Mouse (Mus musculus): ENCODE measurements at regions not wholly inside any gene's neighbourhood (a gene's known extent, or its start where the extent isn't known, plus 50 kb on each side); places are given as distances from the start of the nearest gene placed in this dataset.

GRCm38 (mm10) chr13:97617511-97618189, 142.8 kb downstream of the Gm10260 start:
- in situ Hi-C loops (cut with MboI, MseI): no loop called here

DNA sequence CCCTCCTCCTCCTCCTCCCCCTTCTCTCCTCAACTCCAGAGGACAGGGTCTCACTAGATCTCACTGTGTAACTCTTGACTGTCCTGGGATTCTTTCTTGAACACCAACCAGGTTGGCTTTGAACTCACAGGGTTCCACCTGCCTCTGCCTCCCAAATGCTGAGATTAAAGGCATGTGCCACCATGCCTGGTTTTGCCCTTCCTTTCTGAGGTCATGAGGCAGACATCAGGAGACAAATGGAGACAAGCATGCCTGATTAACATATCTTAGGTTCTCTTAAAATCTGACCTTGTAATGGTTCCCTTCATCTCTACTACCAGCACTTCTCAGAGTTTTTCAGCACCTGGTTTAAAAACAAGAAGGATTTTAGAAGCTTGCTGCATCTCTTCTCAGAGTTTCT, 143.5 kb downstream of the Gm10260 start:
- in situ Hi-C loops (cut with MboI, MseI): no loop called here

GRCm38 (mm10) chr13:97607221-97607723, 153.2 kb downstream of the Gm10260 start:
- in situ Hi-C loops (cut with MboI, MseI): loop anchor here in 1 of 2 experiments (10.0 kb wide), 1 partner anchor 338 kb away; no protein-coding TSS in a partner anchor

DNA sequence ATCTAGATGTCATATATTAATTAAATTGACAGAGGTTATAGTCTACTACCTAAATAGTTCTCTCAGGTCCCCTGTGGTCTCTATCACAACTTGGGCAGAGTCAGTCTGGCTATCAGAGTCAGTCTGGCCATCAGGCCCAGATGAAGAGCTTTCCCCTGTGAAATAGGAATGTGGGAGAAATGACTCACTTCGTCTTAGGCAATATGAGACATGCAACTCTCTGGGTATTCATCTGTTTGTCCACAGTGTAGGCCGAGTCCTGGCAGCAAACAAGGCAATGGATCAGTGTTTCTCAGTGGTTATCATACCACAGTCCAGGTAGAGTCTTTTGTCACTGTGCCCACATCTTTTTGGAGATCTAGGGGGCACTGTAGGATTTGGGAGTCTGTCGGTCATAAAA, 156.0 kb downstream of the Gm10260 start:
- in situ Hi-C loops (cut with MboI, MseI): loop anchor here in 1 of 2 experiments (10.0 kb wide), 1 partner anchor 340 kb away; no protein-coding TSS in a partner anchor

- in situ Hi-C loops (cut with MboI, MseI): loop anchor here in 1 of 2 experiments (10.0 kb wide), 1 partner anchor 344 kb away; no protein-coding TSS in a partner anchor
Measured at GRCm38 (mm10) chr13:97601135-97601730, 159.2 kb downstream of the Gm10260 start.

GRCm38 (mm10) chr13:97600136-97600535, 160.3 kb downstream of the Gm10260 start:
- in situ Hi-C loops (cut with MboI, MseI): loop anchor here in 1 of 2 experiments (10.0 kb wide), 1 partner anchor 345 kb away; no protein-coding TSS in a partner anchor

GRCm38 (mm10) chr13:97598507-97599431, 161.7 kb downstream of the Gm10260 start:
- in situ Hi-C loops (cut with MboI, MseI): no loop called here

DNA sequence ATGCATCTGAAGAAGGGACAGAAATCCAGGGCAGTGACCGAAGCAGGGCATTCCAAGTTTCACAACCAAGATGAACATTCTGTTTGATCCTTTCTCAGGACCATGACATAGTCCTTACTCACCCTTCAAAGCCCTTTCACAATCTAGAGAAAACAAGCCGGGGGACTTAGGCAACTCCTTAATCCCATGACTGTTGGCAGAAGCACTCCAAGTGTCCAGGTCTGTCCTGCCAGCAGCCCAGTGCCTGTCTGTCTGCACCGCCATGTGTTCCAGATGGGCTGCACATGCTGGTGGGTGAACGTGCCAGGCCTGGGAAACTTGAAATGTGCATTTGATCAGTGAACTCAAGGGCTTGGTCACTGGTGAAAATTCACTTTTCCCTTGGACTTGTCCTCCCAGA, 165.6 kb downstream of the Gm10260 start:
- in situ Hi-C loops (cut with MboI, MseI): loop anchor here in 1 of 2 experiments (5.0 kb wide), 1 partner anchor 363 kb away; no protein-coding TSS in a partner anchor

DNA sequence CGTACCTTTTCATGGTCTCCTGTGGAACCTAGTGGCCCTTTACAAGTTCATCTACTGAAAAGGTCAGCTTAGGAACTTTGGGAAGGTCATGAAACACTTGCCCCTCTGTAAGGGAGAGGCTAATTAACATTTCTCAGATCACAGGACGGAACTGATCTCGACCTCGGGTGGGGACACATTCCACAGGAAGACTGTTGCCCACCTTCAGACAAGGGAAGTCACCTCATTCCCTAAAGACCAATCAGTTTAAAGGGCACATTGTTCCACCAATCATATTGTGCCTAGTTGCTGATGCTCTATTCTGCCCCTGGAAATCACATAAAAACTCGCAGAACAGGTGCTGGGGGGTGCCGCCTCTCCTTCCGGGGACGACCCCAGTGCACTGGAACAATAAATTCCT, 170.8 kb downstream of the Gm10260 start:
- in situ Hi-C loops (cut with MboI, MseI): loop anchor here (5.0 kb wide), 1 partner anchor 357 kb away; no protein-coding TSS in a partner anchor

DNA sequence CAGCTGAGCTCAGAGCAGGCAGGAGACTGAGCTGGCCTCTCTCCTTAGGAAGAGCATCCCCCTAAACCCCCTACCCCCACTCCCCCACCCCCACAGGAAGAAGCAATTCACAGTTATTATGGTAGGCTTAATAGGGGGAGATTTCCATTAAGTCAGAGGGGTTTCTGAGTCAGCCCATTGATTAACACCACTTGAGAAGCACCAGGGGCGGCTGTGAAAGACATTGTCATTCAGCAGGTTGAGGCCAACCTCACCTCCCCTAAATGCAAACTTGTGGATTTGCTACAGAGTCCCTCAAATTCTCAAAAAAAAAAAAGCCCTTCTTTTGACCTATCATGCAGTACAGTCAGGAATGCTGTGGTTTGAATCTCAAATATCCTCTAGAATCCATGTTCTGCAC, 172.3 kb downstream of the Gm10260 start:
- in situ Hi-C loops (cut with MboI, MseI): loop anchor here in 1 of 2 experiments (5.0 kb wide), 1 partner anchor 356 kb away; no protein-coding TSS in a partner anchor

- in situ Hi-C loops (cut with MboI, MseI): loop anchor here in 1 of 2 experiments (5.0 kb wide), 1 partner anchor 355 kb away; no protein-coding TSS in a partner anchor
Measured at GRCm38 (mm10) chr13:97587088-97587487, 173.3 kb downstream of the Gm10260 start.

GRCm38 (mm10) chr13:97584045-97584444, 176.4 kb downstream of the Gm10260 start:
- in situ Hi-C loops (cut with MboI, MseI): no loop called here

DNA sequence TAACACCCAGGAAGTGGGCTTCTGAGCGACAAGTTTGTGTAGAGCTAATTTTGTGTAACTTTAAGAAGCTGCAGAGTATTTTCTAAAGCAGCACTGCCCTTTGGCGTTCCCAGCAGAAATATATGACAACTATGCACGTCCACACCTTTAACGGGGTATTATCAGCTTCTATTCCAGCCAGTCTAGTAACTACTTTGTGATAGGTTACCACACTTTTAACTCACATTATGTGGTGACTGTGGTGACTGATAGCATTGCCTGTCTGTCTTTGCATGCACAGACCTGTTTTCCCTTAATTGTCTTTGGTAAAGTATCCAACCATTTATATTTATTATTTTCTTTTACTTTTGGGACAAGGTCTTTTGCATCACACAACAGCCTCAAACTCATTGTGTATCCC, 179.1 kb downstream of the Gm10260 start:
- in situ Hi-C loops (cut with MboI, MseI): no loop called here

DNA sequence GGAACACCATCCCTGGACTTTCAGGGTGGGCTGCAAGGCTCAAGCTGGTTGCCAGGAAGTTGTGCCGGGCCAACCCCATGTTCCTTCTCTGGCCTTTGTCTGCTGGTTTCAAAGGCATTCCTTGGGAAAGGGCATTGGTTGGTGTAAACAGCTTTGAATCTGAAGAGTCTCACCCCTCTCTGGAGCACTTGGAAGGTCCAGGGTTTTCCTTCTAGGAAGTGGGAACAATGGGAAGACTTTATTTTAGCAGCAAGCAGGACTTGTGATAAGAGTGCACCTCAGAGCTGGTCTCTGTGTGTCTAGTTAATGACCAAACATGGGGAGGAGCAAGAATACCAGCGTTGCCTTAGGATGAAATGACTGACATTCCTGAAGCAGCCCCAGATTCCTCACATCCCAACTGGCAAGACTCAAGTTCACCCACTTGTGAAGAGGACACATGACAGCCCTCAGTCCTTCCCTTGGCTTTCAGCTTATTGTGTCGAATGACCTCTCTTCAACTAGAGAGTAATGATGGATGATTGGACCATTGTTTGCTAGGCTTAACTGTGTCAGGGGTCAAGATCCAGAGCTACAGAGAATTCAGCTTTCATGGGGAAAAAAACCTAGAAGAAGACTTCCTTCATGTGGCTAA, 180.1 kb downstream of the Gm10260 start:
- in situ Hi-C loops (cut with MboI, MseI): no loop called here

DNA sequence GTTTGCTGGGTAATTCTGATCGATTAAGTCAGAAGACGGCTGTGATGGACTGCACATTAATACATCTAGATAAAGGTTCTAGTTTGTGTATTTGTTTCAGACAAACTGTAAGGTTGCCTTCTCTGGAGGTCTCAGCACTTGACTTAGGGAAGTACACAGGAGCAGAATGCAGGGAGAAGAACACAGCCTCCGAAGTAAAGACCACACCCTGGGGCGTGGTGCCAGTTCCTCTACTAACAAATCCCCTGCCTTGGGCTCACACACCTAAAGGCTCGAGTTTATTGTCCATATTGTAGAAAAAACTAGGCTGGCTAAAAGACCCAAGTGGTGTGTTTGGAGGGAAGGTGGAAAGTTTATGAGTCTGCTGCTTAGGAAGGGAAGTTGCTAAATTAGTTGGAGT, 181.8 kb downstream of the Gm10260 start:
- in situ Hi-C loops (cut with MboI, MseI): no loop called here

- in situ Hi-C loops (cut with MboI, MseI): no loop called here
Measured at GRCm38 (mm10) chr13:97577081-97577785, 183.2 kb downstream of the Gm10260 start.

DNA sequence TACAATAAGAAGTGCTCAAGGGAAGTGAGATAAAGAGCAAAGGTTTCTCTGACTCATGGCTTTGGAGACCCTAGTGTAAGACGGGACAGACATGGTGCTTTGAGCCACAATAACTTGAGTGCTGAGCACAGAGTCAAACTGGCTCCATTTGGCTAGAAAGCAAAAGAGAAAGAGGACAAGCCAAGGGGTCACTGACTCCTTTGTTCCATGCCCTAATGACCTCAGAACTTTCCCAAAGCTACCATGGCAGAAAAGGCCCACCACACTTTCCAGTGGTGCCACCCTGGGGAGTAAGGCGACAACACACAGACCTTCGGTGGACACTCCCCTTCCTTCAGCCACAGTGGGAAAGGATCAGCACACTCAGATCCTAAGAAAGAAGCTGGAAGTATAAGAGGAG, 186.8 kb downstream of the Gm10260 start:
- in situ Hi-C loops (cut with MboI, MseI): no loop called here

DNA sequence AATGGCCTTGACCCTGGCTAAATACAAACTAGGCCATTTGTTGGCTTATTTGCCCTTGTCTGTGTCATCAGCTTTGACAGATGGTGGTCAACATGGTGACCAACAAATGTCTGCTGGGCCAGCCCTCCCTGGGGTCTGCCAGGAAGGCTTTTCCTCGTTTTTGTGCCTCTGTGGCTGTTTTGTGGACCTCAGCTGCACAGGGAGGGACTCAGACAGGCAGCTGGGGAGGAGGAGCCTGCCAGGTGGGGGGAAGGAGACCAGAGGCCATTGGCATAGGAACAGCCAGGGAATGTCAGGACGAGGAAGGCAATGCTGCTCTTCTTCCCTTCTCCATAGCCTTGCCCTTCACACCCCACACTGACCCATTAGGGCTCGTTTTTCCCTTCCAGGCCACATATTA, 188.1 kb downstream of the Gm10260 start:
- in situ Hi-C loops (cut with MboI, MseI): no loop called here

- in situ Hi-C loops (cut with MboI, MseI): no loop called here
Measured at GRCm38 (mm10) chr13:97570009-97570408, 190.4 kb downstream of the Gm10260 start.

GRCm38 (mm10) chr13:97567632-97568031, 192.8 kb downstream of the Gm10260 start:
- in situ Hi-C loops (cut with MboI, MseI): no loop called here

All from T-helper 17 cell (primary cell).